Mouse (Mus musculus) layer of hippocampus, postnatal 14 days (tissue): Measurements from ENCODE around the gene Insm2. TPM values are rescaled to one million over a fixed set of nuclear protein-coding genes. Genes with fewer than 3 reads are reported as not detected.
"Not testable (repeated sequence)": the region's sequence is repeated elsewhere in the genome, so short reads cannot be mapped to it uniquely, and the experiment has no call there.

Experiments used
- DNase-seq, 2 experiments: peaks; one replicate each; pipeline ENCODE4 v3.0.0; 2021 to 2022; ENCODE audit warnings: low spot score in 2 of 2, mixed read lengths in 1 of 2
- long read RNA-seq, 2 experiments: library from polyadenylated mRNA; stranded (forward); transcript quantifications; one replicate each; pipeline ENCODE4 v2.0.0; 2021
- total RNA-seq, 2 experiments: library from RNA; stranded (reverse); gene quantifications; 2 replicates each; pipeline ENCODE4 v1.2.3; 2021

Gene Insm2
- under 1 TPM; 0.23 to 0.33 TPM for total RNA-seq
- long read RNA-seq, experiment 1, partial matches to known transcripts, result 0 of 1 reads
- long read RNA-seq, experiment 1, other reads (novel, unspliced or antisense), result 0 of 1 reads
- long read RNA-seq, experiment 2, result 0 reads

DNA sequence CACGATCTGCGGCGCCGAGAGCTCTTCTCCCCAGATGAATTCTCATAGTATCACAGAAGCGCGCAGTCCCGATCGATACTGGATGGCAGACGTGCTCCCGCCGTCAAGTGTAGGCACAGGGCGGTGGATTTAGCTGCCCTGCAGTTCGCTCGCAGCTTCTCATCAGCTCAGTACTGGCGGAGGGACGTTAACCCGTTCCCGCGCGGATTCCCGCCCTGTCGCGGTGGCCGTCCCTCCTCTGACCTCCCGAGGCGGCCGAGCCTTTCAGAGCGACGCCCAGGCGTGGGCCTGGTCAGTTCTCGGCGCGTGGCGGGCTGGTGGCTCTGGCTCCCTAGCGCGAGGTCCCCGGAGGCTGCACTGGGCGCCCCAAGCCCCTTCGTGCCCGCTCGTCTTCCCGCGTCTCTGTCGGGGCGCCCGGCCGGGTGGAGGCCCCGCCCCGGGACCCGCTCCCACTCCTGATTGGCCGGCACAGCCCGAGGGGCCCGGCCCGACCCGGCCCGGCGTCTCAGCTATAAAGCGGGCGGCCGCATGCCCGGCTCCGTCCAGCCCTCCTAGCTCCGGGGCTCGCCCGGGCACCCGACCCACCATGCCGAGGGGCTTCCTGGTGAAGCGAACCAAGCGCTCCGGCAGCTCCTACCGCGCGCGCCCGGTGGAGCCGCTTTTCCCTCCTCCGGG lies at the start of gene Insm2:
Gene Insm2 (plus strand): TSS at position 541 of the 675 bp plus-strand sequence.
- DNase-seq, result peak; percentile 16 to 17

DNA sequence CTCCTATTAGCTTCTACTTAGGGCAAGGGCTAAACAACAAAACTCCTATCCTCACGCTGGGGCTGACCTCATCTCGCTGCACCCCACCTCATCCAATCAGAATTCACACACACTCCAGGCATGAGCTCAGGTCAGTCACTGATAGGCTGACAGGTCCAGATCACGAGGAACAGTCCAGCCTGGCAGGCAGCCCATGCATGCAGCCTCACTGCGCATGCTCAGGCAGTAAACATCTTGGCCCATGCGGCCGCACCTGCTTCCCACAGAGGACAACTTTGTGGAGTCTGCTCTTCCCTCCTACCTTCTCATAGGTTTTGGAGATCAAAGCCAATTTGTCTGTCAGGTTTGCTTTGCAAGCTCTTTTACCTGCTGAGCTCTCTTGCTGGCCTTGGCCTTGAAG lies 44.3 kb upstream of the Insm2 start:
- not testable (repeated sequence) for DNase-seq

DNA sequence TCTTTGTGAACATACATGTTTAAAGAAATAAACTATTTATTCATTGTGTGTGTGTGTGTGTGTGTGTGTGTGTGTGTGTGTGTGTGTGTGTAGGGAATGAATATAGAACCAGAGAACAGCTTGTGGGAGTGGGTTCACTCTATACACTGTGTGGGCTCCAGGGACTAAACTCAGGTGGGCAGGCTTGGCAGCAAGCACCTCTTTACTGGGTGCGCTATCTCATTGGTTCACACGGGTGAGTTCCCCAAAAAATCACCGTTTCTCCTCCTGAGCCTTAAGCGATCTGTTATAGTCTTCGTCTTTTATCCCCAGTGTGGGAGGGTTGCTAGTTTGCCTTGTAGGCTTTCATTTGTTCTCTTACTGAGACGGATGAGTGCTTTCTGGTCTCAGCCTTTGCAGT lies 41.4 kb upstream of the Insm2 start:
- no peak for DNase-seq

DNA sequence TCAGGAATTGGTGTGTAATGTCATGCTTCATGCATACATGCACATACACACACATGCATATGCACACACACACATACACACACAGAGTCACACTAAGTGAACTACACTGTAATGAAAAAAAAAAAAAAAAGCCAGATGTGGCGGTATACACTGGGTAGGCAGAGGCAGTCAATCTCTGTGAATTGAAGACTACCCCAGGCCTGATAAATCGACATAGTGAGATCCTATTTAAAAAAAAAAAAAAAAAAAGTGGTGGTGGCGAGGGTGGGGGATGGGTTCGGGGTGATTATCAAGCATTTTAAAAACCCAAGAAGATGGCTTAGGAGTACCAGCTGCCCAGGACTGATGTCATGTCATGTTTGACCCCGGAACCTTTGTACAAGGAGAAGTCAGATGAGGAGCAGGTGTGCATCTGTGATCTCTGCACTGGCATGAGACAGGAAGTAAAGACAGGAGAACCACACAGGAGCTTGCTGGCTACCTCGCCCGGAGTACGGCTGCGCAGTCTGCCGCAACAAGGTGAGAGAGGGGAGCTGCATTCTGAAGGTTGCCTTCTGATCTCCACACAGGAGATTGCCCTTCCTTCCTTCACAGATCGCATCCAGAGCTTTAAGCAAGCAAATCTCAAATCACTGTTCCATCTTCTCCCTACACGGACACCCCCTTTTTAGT lies 39.9 kb upstream of the Insm2 start:
- DNase-seq, result no peak

DNA sequence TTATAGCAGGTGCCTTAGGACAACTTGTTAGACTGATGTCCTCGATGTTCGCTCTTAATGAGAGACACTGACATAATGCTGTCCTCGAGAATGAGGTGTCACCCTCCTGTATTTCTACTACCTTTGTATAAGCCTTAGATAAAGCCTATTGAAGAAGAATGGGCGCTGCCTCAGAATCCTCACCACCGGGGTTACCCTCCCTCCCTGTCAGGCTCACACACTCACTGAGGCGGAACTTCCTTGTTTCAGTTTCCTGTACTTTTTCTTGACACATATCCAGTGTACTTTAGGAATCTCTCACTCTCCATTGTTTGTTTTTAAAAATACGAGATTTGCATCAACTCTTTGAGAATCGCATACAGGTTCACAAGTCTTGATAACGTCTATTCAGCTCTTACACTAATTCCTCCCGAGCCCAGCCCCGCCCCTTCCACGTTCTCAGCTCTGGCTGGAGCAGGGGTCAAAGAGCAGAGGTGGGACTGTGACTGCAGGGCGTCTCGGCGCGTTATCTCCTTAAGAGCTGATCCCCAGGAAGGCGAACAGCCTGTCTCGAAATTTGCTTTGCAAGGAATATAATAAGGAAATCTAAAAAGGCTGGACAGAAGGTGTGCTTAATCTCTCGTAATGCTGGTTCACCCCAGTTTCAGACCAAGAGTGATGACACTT lies 39.1 kb upstream of the Insm2 start:
- DNase-seq, result no peak

DNA sequence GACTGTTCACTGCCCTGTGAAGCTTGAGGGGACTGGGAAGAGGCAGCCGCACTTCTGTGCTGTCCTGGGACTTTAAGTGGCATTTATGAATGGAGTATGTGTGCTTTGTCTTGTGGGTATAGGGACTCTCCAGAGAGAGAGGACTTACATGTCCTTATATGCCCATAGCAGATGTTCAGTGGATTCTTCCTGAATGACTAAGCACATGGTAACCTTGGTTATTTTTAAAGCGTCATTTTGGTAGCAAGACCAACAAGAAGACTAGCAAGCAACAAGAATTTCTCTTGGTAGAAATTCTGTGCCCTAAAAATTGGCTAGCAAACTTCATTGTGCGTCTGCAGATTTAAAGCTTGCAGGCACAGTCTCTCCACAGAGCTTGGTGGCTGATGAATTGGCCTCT lies 35.5 kb upstream of the Insm2 start:
- DNase-seq, result no peak

DNA sequence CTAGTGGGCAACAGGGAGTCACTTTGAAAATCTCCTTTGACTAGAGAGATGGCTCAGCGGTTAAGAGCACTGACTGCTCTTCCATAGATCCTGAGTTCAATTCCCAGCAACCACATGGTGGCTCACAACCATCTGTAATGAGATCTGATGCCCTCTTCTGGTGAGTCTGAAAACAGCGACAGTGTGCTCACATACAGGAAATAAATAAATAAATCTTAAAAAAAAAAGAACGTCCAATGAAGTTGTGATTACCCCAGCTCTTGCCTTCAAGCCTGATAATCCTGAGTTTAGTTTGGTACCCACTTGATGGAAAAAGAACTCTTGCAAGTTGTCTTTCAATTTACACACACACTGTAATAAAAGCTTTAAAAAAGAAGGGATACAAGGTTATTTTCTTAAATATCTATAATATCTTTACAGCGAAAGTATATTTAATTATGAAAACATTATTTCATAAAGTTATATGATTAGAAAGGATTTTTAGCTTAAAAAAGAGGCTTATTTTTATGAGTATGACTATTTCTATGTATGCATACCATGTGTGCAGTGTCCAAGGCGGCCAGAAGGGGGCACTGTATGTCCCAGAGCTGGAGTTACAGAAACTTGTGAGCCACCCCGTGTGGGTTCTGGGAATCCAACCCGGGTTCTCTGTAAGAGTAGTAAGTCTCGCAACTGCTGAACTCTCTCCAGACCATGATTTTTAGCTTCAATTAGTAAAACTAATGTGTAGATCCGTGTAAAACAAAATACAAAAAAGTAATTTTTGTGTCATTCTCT lies 34.9 kb upstream of the Insm2 start:
- DNase-seq, result no peak

DNA sequence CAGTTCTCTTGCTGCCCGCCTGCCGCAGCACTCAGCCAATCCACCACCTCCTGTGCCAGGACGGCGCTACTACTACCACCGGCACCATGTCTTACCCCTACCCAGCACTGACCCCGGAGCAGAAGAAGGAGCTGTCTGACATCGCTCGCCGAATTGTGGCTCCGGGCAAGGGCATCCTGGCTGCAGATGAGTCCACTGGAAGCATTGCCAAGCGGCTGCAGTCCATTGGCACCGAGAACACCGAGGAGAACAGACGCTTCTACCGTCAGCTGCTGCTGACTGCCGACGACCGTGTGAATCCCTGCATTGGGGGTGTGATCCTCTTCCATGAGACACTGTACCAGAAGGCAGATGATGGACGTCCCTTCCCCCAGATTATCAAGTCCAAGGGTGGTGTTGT lies 34.0 kb upstream of the Insm2 start, which contains the start of gene Aldoart2:
Gene Aldoart2 (plus strand): TSS at position 34 of the 400 bp plus-strand sequence.
- peak; percentile 18 to 20 for DNase-seq

DNA sequence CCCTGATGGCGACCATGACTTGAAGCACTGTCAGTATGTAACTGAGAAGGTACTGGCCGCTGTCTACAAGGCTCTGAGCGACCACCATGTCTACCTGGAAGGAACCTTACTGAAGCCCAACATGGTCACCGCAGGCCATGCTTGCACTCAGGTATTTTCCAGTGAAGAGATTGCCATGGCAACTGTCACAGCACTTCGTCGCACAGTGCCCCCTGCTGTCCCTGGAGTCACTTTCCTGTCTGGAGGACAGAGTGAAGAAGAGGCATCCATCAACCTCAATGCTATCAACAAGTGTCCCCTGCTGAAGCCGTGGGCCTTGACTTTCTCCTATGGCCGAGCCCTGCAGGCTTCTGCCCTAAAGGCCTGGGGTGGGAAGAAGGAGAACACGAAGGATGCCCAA lies 33.4 kb upstream of the Insm2 start:
- DNase-seq, result no peak

DNA sequence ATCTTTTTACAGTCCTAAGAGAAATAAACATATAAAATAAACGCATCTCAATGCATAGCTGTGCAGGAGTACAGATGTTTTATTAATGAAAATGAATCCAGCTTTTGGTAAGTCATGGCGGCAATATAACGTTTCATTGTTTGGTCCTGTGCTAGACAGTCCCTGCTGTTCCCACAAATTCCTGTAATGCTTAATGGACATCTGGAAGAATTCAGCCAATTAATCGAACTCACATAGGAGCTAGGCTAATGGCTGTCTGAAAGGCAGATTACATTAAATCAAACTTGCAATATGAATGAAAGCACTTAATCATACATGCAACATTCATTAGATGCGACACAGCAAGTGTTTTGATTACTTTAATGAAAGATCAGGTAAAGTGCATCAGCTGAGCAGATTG lies 32.4 kb upstream of the Insm2 start:
- no peak for DNase-seq

DNA sequence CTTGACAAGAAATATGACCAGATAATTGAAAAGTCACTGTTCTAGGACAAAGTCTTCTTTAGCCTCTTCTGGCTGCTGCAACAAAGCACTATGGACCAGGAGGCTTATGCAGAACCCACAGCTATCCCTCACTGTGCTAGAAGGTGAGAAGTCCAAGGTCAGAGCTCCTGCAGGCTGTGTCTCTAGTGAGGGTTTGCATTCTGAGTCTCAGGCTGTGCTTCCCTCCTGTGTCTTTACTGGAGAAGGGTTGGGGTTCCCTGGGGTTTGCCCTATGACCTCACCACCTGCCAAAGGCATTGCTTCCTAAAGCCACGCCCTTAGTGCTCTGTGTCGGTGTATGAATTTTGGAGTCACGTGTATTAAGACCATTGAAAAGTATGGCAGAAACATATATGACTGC lies 30.8 kb upstream of the Insm2 start:
- DNase-seq, result no peak

DNA sequence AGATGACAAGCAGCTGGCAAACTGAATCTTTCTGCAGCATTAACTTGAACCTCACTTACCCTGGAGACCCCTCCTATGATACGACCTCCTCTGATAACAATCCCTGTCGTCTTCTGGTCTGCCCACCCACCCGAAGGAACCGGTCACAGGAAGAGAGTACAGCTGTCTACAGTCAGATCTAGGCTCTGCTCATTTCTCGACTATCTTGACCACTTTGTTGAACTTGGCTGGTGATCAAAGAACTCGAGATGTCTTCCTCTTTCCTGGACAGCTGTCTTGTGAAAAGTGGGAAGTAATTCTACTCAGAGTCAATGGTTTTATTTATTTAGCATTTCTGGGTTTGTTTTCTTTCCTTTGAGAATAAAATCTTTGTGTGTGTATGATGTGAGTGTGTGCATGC lies 29.6 kb upstream of the Insm2 start:
- DNase-seq, result no peak

DNA sequence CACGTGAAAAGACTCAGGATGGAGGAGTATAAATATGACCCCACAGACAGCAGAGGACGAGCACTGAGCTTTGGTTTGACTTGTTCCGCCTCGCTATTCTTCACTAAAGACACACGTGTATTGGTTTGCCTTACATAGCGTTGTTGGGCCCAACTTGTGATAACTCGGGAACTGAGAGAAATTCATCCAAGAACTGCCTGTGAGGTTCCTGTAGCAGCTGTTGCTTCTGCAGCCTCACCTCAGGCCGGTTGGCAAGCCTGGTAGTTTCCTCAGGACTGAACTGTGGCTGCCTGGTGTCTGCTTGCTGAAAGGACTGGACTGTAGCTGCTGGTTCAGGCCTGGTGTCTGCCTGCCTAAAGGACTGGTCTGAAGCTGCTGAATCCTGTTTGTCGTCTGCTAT lies 28.6 kb upstream of the Insm2 start:
- DNase-seq, result no peak

DNA sequence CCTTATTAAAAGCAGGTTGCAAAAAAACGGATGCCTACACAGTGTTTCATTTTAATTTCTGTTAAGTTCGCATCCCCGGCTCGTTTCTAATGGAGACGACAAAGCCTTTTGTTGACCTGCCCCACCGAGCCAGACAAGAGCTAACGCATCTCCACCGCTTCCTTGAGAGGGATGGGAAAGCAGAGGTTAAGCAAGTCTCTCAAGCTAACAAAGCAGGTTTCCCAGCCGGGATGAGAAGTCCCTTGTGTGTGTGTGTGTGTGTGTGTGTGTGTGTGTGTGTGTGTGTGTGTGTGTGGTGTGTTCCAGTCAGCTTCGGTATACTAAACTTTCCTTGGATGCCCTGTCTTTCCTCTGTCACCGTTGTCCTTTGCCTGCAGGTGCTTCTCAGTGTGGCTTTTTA lies 28.0 kb upstream of the Insm2 start:
- DNase-seq, result no peak

DNA sequence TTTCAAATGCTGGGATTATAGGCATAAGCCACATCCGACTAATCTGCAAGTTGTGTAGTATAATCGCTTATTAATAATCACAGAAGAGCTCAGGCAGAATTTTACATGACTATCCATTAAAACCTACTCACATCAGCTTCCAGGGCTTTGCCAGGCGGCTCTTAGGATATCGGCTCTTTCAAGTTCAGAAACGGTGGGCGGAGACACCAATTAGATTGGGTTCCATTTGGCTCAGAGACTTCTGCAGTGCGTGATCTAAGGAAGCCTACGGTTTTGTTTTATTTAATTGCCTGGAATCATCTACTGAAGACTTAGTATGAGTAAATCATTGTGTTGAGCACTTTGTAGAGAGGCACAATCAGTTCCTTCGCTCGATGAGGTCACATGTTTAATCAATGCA lies 27.6 kb upstream of the Insm2 start:
- no peak for DNase-seq

DNA sequence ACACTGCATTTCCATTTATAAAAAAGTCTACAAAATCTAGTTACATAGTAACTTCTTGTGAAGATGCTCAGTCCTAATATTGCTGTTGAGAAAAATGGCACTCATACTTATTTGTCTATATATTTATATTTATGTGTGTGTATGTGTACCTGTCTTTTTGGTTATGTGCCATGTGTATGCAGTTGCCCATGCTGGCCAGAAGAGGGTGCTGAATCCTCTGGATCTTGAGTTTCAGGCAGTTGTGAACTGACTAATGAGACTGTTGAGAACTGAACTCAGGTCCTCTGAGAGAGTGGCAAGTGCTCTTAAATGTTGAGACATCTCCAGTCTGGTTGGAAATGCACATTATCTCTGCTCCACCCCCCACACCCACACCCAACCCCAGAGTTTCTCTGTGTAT lies 26.1 kb upstream of the Insm2 start:
- DNase-seq, result no peak

DNA sequence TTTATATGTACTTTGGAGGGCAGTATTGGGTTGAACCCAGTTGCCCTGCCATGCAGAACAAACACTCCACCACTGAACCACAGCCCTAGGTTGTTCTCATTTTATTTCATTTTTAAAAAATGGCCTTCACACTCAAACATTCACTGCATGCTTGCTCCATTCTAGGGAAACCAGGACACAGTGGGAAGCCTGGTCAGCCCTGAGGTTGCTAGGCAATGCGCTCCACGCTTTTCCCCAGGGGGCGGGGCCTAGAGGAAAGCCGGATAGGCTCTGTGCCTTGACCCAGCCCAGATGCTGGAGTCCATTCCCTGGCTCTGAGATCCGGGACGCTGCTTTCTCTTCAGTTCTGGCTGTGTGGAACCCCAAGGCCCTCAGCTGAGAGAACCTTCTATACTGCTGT lies 25.4 kb upstream of the Insm2 start:
- no peak for DNase-seq

DNA sequence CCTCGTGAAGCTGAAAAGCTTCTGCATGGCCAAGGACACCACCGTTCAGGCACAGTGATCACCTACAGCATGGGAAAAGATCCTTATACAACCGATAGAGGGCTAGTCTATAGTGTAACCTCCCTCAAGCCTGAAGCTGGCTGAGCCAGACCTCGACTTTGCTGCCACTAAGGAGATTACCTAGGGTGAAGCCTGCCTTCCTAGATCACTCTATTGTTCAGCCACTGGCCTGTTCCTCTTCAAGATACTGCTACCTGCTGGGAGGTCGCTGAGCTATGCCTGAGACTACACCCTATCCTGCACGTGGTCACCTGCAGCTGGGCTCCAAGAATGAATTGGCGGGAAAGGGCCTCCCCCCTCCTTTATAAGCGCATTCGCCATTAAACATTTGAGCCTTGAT lies 12.3 kb upstream of the Insm2 start:
- DNase-seq, result not testable (repeated sequence)

DNA sequence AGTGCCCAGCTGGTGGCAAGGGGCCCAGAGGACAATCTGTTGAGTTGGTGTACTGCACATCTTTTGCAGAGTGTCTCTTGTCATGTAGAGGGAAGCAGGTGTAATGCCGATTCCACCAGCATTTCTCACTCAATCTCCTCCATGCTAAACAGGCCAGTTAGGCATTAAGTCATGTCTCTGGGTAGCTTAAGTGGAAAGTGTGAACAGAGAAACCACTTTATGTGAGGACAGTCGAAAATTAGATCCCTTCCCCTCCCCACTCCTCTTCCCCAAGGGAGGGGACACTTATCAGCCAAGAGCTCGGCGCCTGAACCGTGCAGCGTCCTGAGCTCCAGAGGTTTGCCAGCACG lies 715 bp upstream of the Insm2 start:
- no peak for DNase-seq

DNA sequence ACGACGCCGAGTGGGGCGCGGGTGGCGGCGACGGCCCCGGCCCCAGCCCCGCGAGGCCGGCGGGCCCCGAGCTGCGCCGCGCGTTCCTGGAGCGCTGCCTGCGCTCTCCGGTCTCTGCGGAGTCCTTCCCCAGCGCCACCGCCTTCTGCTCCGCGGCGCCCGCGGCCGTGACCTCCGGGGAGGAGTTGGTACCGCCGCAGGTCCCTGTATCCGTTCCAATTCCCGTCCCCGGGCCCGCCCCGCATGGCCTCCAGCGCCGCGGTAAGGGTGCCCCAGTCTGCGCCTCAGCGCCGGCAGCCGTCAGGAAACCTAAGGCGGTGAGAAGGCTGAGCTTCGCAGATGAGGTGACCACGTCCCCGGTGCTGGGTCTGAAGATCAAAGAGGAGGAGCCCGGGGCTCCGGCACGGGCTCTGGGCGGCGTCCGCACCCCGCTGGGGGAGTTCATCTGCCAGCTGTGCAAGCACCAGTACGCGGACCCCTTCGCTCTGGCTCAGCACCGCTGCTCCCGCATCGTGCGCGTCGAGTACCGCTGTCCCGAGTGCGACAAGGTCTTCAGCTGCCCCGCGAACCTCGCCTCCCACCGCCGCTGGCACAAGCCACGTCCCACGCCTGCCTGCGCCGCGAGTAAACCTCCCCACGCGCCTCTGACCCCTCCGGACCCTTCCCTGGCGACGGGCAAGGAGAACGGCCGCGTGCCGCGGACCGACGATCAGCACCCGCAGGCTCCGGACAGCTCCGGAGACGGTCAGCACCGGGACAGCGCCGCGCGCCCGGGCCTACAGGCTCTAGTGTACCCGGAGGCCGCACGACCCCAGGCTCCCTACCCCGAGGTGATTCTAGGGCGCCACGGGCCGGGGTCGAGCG lies 644 bp downstream of the Insm2 start:
- peak in 1 of 2 experiments; percentile 34 for DNase-seq
